Mouse (Mus musculus) neural tube, embryonic 13.5 days (tissue): ENCODE measurements around the gene Atp1a3. TPM values are rescaled to one million over a fixed set of nuclear protein-coding genes. Genes with fewer than 3 reads are reported as not detected.

ENCODE experiments used
- ATAC-seq: fragments of 200-750 bp; cut with Nextera tagmentation; 2 replicates; pipeline ENCODE4 v1.8.0; 2017; ENCODE audit warnings: low read depth, mild to moderate bottlenecking, moderate TSS enrichment, moderate library complexity
- H3K27ac ChIP-seq: fragments of 300-500 bp; sonication (generic); replicated peaks from 2 replicates; pipeline ENCODE4 v1.5.1; 2015; ENCODE audit warnings: moderate library complexity, mild to moderate bottlenecking, inconsistent platforms
- H3K27me3 ChIP-seq: fragments of 300-500 bp; sonication (generic); 2 replicates; pipeline ENCODE4 v1.6.1; 2015; ENCODE audit warnings: mild to moderate bottlenecking, inconsistent platforms
- H3K36me3 ChIP-seq: fragments of 300-500 bp; sonication (generic); 2 replicates; pipeline ENCODE4 v1.6.1; 2015; ENCODE audit warnings: mild to moderate bottlenecking, inconsistent platforms
- H3K4me1 ChIP-seq: fragments of 300-500 bp; sonication (generic); replicated peaks from 2 replicates; pipeline ENCODE4 v1.6.1; 2015; ENCODE audit warnings: inconsistent platforms
- H3K4me2 ChIP-seq: fragments of 300-500 bp; sonication (generic); 2 replicates; pipeline ENCODE4 v1.6.1; 2015; ENCODE audit warnings: inconsistent platforms, mild to moderate bottlenecking, moderate library complexity
- H3K4me3 ChIP-seq: fragments of 300-500 bp; sonication (generic); 2 replicates; pipeline ENCODE4 v1.5.1; 2015; ENCODE audit warnings: mild to moderate bottlenecking, inconsistent platforms
- H3K9ac ChIP-seq: fragments of 300-500 bp; sonication (generic); 2 replicates; pipeline ENCODE4 v1.6.1; 2015; ENCODE audit warnings: moderate library complexity, mild to moderate bottlenecking, inconsistent platforms
- H3K9me3 ChIP-seq: fragments of 300-500 bp; sonication (generic); 2 replicates; pipeline ENCODE4 v1.6.1; 2016; ENCODE audit warnings: inconsistent platforms
- WGBS: fragments of 180-500 bp; shearing (Covaris S2); methylation state at CpG from one replicate; pipeline ENCODE4 v1.1.7; 2015; 5-methylcytosine and 5-hydroxymethylcytosine counted together
- polyA plus RNA-seq: library from polyadenylated mRNA; unstranded; fragments of >200 nt; fragmentation: Nextera tagmentation; extraction: Ambion mirVana; gene quantifications from 2 replicates; pipeline ENCODE4 v1.2.1, GENCODE M21; 2015

The Atp1a3 gene
- polyA plus RNA-seq, 1 experiment from 2014 or later = 261 TPM

DNA sequence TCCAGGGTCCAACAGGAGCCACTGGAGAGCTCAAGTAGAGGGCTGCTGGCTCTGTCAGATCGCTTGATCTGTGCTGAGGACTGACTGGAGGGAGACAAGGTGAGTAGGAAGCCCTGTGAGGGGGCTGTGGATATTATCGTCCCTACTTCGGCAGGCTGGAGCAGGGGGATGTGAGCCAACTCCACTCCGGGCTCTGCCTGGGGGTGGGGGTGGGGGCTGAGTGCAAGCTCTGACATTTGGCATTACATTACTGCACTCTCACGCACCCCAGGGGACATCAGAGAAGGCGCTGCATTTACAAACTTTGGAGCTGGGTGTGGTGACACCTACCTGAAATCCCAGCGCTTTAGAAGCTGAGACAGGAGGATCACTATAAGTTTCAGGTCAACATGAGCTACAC, 5.8 kb upstream of the Atp1a3 start:
- Histone ChIP-seq H3K27me3 (peaks cover 59% of the 10 kb centered on the region), H3K4me1 (peaks cover 51% of the 10 kb centered on the region), H3K9ac (no peak overlapping the region; the same call in 1 of the 2 replicates), H3K4me2 (no peak overlapping the region), H3K36me3 (peaks cover 58% of the 10 kb centered on the region), H3K4me3 (no peak overlapping the region), H3K9me3 (no peaks in the 10 kb centered on the region), H3K27ac (no peak overlapping the region)
- WGBS = 66% methylated on average over 7 of the region's 7 CpGs
- ATAC-seq = no peak

DNA sequence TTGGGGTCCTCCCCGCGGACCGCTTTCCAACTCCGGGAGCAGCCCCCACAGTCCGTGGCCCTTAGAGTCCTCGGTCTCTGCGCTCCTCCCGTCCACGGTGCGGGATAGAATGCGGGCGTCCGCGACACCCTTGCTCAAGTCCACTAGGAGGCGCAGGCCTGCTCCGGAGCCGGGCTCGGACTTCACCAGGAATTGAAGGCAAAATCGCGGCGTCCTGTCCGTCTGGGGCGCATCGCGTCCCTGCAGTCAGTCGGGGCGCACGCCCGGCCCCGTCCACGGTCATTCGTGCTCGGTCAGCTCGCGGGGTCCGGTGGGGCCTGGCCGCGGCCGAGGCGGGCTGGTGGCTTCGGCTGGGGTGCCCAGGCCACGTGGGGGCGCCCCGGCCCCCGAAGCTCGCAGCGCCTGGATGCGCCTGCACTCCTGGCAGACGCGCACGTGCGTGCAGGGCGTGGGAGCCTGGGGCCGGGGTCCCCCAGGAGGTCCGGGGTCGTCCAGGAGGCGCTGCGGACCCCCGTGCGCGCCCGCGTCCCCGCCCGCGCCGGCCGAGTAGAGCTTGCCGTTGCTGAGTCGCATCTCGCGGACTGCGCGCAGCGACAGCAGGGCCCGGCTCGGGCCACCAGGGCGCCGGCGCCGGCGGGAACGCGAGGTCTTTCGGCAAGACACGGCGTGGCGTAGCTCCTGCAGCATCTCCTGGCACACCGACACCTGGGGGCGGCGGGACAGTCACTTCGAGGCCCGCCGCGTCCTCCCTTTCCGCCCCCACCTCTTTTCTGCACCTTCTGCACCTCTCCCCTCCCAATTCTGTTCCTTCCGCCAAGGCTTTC, 4.5 kb upstream of the Atp1a3 start:
- Histone ChIP-seq H3K4me1 (peaks cover 62% of the 10 kb centered on the region), H3K4me2 (peak overlapping the region; percentile 56), H3K9ac (peak overlapping the region; percentile 70), H3K36me3 (peaks cover 45% of the 10 kb centered on the region), H3K9me3 (no peaks in the 10 kb centered on the region), H3K27ac (peak overlapping the region; percentile 97), H3K4me3 (peak overlapping the region; percentile 32), H3K27me3 (peaks cover 61% of the 10 kb centered on the region)
- no peak for ATAC-seq
- 2% methylated on average over 95 of the region's 97 CpGs for WGBS

DNA sequence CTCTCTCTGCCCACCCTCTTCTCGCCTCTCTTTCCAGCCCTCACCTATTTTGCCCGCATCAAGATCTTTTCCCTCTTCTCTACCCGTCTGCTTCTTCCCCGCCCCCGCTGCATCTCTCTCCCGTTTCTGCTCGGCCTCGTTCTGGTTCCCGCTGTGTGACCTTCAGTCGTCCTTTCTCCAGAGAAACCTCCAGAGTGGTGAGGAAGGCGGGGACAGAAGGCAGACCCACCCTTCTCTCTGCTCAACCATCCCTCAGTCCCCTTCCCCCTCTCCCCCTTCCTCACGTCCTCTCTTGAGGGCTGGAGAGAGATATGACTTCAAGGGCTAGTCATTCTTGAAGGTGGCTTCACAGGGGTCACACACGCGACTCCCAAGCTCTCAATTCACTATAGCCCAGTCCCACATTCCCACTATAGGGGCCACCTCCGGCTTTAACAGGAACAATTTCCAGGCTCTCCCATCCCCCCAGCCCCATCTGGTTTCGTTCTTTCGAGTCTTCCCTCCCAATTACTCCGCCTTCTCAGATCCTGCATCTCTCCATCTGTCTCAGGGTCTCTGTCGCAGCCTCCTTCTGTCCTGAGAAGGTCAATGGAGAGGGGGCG, 3.4 kb upstream of the Atp1a3 start:
- Histone ChIP-seq H3K4me2 (peak overlapping the region; percentile 56), H3K36me3 (peaks cover 34% of the 10 kb centered on the region), H3K27me3 (peaks cover 61% of the 10 kb centered on the region), H3K4me3 (peak overlapping the region; percentile 22), H3K9me3 (no peaks in the 10 kb centered on the region), H3K27ac (peak overlapping the region; percentile 97), H3K9ac (peak overlapping the region; percentile 70), H3K4me1 (peaks cover 69% of the 10 kb centered on the region)
- ATAC-seq = peak; percentile 5; the same call in 1 of the 2 replicates
- WGBS = 2% methylated on average over 20 of the region's 20 CpGs

DNA sequence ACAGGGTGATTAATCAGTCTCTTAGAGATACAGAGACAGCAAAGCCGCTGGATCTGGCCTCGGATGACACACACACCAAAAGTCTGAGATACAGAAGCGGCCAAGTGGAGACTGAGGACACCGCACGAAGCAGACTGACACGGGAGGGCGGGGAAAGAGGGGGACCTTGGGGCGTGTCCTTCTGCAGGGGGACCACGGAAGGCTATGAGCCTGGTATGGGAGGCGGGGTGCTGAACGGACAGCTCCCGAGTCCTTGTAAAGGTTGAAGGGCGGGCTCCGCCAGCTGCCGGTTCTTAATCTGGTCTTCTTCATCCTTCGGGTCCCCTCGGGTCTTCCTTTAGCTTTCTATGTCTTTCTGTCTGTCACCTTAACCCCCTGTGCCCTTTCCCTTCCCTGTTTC, 2.9 kb upstream of the Atp1a3 start:
- H3K4me3 ChIP-seq = peak overlapping the region; percentile 22
- H3K4me1 ChIP-seq = peaks cover 75% of the 10 kb centered on the region

DNA sequence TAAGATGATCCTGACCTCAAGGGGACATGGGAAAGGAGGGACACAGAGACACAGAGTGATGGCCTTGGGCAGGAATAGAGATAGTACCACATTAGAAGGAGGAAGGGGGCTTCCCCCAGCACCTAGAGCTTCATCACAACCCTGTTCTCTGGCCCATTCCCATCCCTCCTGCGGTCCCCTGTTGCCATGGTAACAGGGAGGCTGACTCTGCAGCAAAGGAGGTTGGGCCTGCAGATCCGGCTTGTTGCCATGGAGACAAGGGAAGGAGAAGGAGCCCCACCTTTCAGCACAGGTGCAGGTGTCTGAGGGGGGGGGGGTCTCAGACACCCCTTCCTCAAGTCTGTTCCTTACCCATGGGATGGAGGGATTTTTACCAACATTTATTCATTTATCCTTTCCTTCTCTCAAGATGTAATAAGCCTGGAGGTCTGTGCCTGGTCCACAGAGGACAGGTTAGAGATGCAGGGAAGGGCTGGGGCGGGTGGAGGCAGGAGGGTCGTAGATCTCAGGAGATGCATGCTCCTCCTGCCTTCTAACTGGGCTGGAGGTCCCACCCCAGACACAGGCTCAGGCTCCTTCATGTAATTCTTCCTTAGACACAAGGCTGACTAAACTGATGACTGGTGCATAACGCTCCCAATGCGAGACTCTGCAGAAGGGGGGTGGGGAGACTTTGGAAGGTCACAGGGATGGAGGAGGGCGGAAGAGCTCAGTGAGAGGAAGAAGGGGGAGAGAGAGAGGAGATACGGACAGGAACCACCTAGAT, 2.0 kb upstream of the Atp1a3 start:
- Histone ChIP-seq H3K27me3 (peaks cover 52% of the 10 kb centered on the region), H3K4me1 (peaks cover 83% of the 10 kb centered on the region), H3K4me2 (peak overlapping the region; percentile 56), H3K36me3 (peaks cover 20% of the 10 kb centered on the region), H3K27ac (peak overlapping the region; percentile 97), H3K9ac (peak overlapping the region; percentile 70), H3K9me3 (no peaks in the 10 kb centered on the region), H3K4me3 (peak overlapping the region; percentile 6; the same call in 1 of the 2 replicates)
- WGBS = 17% methylated on average over 8 of the region's 8 CpGs
- peak; percentile 37 for ATAC-seq

More for the DNA sequence above, 2.9 kb upstream of the Atp1a3 start:
- Histone ChIP-seq H3K36me3 (peaks cover 28% of the 10 kb centered on the region), H3K4me2 (peak overlapping the region; percentile 56), H3K9me3 (no peaks in the 10 kb centered on the region), H3K9ac (peak overlapping the region; percentile 70), H3K27me3 (peaks cover 59% of the 10 kb centered on the region), H3K27ac (peak overlapping the region; percentile 97)
- under 1% methylated on average over 17 of the region's 17 CpGs for WGBS
- ATAC-seq = peak; percentile 20

DNA sequence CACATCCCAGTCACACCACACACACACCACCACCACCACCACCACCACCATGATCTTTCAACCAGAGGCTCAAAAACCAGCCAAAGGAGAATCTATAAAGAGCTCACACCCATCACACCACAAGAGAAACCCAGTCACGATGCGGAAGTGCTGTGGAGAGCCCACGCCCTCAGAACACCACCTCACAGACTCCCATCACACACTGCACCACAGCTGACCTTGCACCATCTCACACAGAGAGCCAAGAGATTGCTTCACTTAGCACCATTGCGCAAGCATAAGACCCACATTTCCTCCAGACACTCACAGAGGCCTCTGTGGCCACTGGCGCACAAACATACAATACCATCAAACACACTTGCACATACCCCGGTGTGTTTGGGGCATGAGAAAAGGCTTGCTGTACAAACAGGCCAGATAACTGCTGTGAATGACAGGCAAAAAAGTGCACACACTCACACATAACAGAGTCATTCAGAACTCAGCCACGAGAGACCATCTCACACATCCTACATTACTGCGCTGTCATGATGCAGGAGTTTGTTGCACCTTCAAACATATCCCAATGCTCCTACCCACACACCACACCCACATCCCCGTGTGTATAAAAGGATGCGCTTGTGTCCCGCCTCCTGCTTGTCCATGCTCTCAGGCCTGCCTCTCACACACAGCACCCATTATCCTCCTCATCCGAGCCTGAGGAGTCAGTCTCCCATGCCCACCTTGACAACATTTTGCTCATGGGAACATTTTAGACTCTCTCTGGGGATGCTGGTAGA, 1.0 kb upstream of the Atp1a3 start:
- Histone ChIP-seq H3K4me1 (peaks cover 87% of the 10 kb centered on the region), H3K4me2 (peak overlapping the region; percentile 70), H3K27me3 (peaks cover 41% of the 10 kb centered on the region), H3K4me3 (0 out of 2 replicates have a peak overlapping the region, but pooled peaks have one; percentile 6), H3K9ac (peak overlapping the region; percentile 97), H3K27ac (peak overlapping the region; percentile 97), H3K9me3 (no peaks in the 10 kb centered on the region), H3K36me3 (peaks cover 10% of the 10 kb centered on the region)
- 76% methylated on average over 12 of the region's 12 CpGs for WGBS
- ATAC-seq = no peak

DNA sequence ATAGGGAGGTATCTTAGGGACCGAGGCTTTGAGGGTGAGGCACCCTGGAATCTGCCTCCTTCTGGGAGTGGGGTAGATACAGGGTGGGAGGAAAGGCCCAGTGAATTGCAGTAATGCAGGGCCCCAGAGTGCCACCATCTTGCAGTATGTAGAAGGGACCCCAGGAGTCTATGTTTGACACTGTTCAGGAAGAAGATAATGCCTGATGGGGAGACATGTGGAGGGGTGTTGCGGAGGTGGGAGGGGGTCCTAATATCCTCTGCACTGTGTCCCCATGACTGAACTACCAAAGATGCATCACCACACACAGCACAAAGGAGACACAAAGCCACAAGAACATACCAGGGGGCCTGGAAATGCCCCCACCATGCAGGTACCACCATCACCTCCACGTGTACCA, 413 bp upstream of the Atp1a3 start:
- peak overlapping the region; percentile 78 for H3K4me3 ChIP-seq
- H3K27ac ChIP-seq = peak overlapping the region; percentile 97
- H3K36me3 ChIP-seq = peaks cover 4% of the 10 kb centered on the region
- peaks cover 83% of the 10 kb centered on the region for H3K4me1 ChIP-seq
- 63% methylated on average over 3 of the region's 3 CpGs for WGBS
- H3K27me3 ChIP-seq = peaks cover 35% of the 10 kb centered on the region
- H3K9ac ChIP-seq = peak overlapping the region; percentile 97
- peak; percentile 14 for ATAC-seq
- peak overlapping the region; percentile 70 for H3K4me2 ChIP-seq
- H3K9me3 ChIP-seq = no peaks in the 10 kb centered on the region

DNA sequence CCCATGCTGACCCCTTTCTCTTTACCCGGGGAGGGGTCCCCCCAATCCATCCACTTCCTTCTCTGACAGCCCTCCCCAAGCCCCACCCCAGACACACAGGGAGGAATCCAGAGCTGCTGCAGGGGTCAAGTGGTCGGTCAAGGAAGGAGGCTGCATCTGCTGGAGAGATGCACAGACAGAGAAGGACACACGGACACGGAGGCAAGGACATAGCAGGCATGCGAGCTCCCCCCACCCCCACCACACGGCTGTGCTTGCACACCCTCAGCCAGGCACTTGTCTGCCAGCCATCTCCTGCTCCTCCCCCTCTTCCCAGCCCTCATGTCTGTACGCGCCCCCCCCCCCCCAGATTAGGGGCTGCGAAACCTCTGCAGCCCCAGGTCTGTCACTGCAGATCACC, 952 bp downstream of the Atp1a3 start:
- peak overlapping the region; percentile 97 for H3K9ac ChIP-seq
- H3K27ac ChIP-seq = peak overlapping the region; percentile 97
- H3K9me3 ChIP-seq = no peaks in the 10 kb centered on the region
- WGBS = 44% methylated on average over 6 of the region's 9 CpGs
- H3K27me3 ChIP-seq = peaks cover 22% of the 10 kb centered on the region
- H3K36me3 ChIP-seq = peaks cover 14% of the 10 kb centered on the region
- H3K4me1 ChIP-seq = peaks cover 70% of the 10 kb centered on the region
- peak overlapping the region; percentile 78 for H3K4me3 ChIP-seq
- peak overlapping the region; percentile 70 for H3K4me2 ChIP-seq
- no peak for ATAC-seq

DNA sequence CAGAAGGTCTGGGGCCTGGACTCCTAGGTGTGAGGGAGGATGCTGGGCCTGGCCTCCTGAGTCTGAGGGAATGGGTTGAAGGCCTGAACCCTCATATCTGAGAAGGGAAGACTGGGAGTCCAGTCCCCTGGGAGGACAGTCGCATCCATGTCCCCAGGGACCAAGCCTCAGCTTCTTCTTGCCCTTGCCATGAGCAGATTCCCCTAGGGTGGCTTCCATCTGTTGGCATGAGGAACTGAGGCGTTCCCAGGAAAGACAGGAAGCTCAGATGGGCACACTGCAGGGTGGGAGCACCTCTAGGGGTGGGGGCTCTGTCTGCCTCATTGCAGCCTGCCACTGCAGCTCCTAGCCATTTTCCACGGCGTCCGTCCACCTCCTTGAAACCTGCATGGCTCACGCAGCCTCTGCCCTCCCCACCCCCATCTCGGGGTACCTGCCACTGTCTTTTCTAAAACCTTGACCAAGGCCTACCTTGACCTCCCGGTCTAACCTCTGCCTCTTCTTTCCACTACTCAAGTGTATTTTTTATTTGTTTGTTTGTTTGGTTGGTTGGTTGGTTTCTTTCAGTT, 1.9 kb downstream of the Atp1a3 start:
- H3K9ac ChIP-seq = peak overlapping the region; percentile 97
- H3K9me3 ChIP-seq = no peaks in the 10 kb centered on the region
- H3K27me3 ChIP-seq = peaks cover 13% of the 10 kb centered on the region
- peaks cover 19% of the 10 kb centered on the region for H3K36me3 ChIP-seq
- peak overlapping the region; percentile 52 for H3K27ac ChIP-seq
- ATAC-seq = no peak
- peak overlapping the region; percentile 70 for H3K4me2 ChIP-seq
- WGBS = 77% methylated on average over 8 of the region's 8 CpGs
- H3K4me1 ChIP-seq = peaks cover 60% of the 10 kb centered on the region
- H3K4me3 ChIP-seq = peak overlapping the region; percentile 78

DNA sequence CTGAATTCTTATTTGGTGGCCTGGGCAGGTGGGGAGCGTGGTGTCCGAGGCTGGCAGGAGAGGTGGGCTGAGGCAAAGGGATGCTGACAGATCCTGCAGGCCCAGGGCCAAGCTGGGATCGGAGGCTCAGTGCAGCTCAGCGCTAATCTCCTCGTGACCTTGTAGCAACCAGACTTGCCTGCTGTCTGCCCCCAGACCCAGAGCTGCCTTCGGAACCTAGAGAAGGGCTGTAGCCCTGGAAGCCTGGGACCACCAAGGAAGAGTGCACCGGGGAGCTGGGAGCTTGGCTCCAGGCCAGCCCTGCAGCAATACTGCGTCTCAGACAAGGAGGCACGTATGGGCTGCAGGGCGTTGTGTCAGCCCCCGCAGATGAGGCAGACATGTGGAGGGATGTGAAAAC, 2.5 kb downstream of the Atp1a3 start:
- Histone ChIP-seq H3K4me2 (peak overlapping the region; percentile 70), H3K9me3 (no peaks in the 10 kb centered on the region), H3K4me1 (peaks cover 54% of the 10 kb centered on the region), H3K27ac (peak overlapping the region; percentile 52), H3K27me3 (0 out of 2 replicates have a peak, but pooled peaks cover 10% of the 10 kb centered on the region), H3K4me3 (peak overlapping the region; percentile 78), H3K36me3 (peaks cover 24% of the 10 kb centered on the region), H3K9ac (peak overlapping the region; percentile 97)
- ATAC-seq = no peak
- WGBS = 40% methylated on average over 11 of the region's 11 CpGs

DNA sequence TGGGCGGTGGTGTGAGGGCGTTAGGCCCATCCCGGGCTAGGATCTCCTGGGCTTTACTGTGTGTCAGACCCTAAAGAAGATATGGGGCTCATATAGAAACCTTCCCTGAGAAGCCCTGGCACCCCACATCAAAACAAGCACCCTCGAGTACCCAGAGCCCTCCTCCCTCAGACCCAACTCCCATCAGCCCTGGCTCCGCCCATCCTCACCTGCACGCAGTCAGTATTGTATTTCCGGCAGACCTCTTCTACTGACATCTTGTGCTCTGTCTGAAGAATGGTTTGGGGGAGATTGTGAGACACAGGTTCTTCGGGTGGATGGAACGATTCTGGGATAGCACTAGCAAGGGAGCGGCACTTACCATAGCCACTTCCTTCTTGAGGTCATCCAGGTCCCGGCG, 5.0 kb downstream of the Atp1a3 start:
- H3K27ac ChIP-seq = no peak overlapping the region
- WGBS = 76% methylated on average over 12 of the region's 12 CpGs
- no peak for ATAC-seq

More for the DNA sequence above, 5.0 kb downstream of the Atp1a3 start:
- H3K4me1 ChIP-seq = peaks cover 29% of the 10 kb centered on the region
- no peak overlapping the region for H3K4me3 ChIP-seq
- H3K9me3 ChIP-seq = no peaks in the 10 kb centered on the region
- no peak overlapping the region for H3K9ac ChIP-seq
- peaks cover 46% of the 10 kb centered on the region for H3K36me3 ChIP-seq
- no peak overlapping the region for H3K4me2 ChIP-seq
- H3K27me3 ChIP-seq = no peaks in the 10 kb centered on the region
